Mouse (Mus musculus) neural tube, embryonic 10.5 days (tissue): ENCODE measurements around the gene Fgfr2.
A peak's percentile ranks its signal among the peaks of the same experiment; 100 is the strongest.
"Not testable (repeated sequence)": the region's sequence is repeated elsewhere in the genome, so short reads cannot be mapped to it uniquely, and the experiment has no call there.

Experiments used
- DNase-seq: peaks from one replicate; pipeline ENCODE4 v3.0.0-alpha.2; 2017; ENCODE audit warnings: low spot score; ENCODE audit errors: extremely low spot score

The Fgfr2 gene

DNA sequence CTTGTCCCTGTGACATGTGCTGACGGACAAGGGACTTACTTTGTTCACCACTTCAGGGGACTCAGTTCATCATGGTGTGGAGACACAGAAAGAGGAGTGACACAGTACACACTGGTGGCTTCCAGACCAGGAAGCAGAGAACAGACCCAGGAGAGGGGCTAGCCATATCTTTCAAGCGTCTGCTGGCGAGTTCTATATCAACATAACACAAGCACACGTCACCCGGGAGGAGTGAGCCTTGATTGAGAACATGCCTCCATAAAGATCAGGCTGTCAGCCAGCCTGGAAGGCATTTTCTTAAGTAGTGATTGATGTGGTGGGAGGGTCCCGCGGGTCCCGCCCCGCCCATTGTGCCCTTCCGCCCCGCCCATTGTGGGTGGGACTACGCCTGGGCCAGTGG is 1993.1 kb downstream of the Fgfr2 start:
- peak; percentile 19 for DNase-seq

DNA sequence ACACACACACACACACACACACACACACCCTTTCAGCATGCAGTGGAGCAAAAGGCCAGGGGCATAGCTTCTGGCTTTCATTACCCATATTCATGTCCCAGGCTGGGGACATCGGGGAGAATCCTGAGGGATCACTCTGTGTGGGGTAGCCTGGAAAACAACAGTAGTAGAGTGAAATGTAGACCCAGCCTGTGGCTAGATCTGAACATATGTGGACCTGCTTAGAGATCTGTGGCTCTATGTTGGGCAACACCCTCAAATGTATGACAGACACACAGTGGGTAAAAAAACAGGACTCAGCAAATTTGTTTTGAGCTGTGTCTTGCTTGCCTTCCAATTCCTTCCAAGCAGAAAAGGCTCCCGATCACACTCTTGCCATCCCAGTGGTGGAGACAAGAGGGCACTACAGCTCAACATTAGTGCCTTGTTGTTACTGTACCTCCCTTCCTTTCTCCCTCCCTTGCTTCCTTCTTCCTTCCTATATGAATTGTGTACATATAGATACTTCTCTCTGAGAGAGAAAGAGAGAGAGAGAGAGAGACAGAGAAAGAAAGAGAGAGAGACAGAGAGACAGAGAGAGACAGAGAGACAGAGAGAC is 2000.8 kb downstream of the Fgfr2 start:
- no peak for DNase-seq

DNA sequence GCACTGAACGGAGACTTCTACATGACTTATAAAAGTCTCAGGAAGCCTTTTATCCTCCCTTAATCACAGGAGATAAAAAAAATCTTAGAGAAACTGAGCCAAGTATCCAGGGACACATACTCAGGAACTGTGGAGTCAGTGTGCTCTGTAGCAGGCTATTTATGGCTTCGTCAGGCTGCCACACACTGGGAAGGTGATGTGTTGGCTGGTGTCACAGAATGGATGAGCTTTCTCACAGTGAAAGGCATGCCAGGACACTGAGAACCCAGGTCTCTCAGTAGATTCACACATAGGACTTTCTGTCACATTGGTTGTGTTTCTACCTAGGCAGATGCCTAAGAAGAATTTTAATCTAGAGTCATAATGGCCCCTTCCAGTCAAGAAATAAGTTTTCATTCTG is 2008.7 kb downstream of the Fgfr2 start:
- DNase-seq: no peak

DNA sequence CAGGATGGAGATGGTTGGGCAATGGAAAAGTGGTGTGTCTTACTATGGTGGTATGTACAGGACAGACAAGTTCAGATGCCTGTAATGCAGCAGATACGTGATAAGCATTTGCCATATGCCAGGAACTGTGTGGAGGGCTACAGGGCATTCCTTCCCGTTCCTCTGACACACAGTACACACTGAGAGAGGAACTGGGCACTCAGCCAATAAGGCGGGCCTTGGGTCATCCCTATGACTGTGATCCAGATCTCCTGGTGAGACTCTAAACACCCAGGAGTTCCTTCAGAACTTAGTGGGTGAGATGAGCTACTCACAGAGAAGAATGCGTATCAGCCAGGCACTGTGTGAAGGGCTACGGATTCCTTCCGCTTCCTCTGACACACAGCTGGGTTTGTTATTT is 2009.5 kb downstream of the Fgfr2 start:
- DNase-seq: no peak

DNA sequence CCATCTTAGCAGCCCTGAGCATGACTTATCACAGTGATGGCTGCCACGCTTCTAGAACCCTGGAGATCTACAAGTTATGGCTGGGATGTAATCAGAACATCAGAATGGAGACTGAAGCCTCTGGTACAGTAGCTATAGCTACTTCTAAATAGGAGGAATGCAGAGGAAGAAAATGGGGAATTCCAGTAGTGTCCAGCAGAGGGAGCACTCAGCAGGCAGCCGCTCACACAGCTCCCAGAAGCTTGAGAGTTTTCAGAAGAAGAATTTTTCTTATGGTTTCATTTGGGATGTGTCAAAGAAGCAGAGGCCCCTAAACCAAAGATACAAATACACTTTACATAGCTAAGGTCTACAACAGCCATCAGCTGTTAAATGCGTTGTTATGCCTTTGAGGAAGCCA is 2010.7 kb downstream of the Fgfr2 start:
- peak; percentile 41 for DNase-seq

DNA sequence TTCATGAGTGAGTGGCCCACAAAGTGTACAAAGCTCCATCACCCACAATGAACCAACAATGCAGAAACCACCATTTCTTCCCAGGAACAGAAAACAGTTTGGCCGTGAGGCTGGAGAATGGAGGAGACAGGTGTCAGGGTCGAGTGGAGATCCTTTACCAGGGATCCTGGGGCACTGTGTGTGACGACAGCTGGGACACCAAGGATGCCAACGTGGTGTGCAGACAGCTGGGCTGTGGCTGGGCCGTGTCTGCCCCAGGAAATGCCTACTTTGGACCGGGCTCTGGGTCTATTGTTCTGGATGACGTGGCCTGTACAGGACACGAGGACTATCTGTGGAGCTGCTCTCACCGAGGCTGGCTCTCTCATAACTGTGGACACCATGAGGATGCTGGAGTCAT is 2040.7 kb downstream of the Fgfr2 start:
- DNase-seq: not testable (repeated sequence)

DNA sequence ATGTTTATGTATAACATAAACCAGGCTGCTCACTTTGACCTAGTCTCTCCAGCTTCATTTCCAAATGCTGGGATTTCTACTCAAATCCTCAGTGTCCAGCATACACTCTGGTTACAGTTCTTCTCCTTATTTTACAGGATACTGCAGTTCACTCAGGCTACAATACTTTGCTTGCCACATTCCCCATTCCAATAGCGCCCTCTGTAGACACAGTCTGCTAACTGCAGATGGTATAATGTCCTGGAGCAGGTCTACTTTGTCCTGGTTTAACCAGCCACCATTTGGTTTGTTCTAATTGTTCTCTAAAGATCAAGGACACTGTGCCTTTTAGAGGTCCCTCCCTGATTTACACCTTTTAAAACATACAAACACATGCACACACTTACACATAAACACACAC is 2047.2 kb downstream of the Fgfr2 start:
- peak; percentile 17 for DNase-seq

DNA sequence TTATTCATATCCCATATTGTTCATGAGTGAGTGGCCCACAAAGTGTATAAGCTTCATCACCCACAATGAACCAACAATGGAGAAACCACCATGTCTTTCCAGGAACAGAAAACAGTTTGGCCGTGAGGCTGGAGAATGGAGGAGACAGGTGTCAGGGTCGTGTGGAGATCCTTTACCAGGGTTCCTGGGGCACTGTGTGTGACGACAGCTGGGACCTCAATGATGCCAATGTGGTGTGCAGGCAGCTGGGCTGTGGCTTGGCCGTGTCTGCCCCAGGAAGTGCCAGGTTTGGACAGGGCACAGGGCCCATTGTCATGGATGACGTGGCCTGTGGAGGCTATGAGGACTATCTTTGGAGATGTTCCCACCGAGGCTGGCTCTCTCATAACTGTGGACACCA is 2049.1 kb downstream of the Fgfr2 start:
- not testable (repeated sequence) for DNase-seq

DNA sequence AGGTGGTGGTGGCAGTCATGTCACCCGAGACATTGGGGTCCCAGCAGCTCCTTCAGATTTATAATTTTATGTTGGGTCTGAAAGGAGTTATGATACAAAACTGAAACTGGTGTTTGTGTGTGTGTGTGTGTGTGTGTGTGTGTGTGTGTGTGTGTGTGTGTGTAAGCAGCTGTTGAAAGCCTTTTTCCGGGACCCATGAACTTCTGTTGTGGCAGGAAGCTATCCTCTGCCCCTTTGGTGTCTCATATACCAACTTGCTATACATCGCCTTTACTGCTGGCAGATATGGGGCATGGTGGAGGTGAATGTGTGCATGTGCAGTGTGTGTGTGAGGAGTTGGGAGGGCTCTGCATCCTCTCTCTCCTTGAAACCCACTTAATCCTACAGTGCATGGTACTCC is 2049.7 kb downstream of the Fgfr2 start:
- not testable (repeated sequence) for DNase-seq

DNA sequence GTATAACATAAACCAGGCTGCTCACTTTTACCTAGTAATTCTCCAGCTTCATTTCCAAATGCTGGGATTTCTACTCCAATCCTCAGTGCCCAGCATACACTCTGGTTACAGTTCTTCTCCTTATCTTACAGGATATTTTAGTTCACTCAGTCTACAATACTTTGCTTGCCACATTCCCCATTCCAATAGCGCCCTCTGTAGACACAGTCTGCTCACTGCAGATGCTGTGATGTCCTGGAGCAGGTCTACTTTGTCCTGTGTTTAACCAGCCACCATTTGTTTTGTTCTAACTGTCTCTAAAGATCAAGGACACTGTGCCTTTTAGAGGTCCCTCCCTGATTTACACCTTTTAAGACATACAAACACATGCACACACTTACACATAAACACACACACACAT is 2055.0 kb downstream of the Fgfr2 start:
- peak; percentile 14 for DNase-seq

DNA sequence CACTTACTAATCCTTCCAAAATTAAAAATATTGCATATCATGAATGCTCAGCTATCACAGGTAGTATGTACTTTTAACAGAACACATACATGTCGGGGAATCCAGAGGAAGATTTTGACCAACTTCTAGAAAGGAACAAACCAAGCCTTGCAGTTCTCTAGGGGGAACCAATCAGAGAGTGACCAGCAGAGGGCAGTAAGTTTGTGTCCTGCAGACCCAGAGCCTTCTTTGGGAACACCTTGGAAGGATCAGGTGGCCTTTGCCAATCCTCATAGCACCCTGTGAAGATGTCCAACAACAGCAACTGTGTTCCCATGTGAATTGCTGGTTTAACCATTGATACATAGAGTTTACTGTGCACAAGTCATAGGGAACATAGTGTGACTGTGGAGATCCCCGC is 2060.6 kb downstream of the Fgfr2 start:
- no peak for DNase-seq

DNA sequence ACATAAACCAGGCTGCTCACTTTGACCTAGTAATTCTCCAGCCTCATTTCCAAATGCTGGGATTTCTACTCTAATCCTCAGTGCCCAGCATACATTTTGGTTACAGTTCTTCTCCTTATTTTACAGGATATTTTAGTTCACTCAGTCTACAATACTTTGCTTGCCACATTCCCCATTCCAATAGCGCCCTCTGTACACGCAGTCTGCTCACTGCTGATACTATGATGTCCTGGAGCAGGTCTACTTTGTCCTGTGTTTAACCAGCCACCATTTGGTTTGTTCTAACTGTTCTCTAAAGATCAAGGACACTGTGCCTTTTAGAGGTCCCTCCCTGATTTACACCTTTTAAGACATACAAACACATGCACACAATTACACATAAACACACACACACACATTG is 2063.3 kb downstream of the Fgfr2 start:
- not testable (repeated sequence) for DNase-seq

DNA sequence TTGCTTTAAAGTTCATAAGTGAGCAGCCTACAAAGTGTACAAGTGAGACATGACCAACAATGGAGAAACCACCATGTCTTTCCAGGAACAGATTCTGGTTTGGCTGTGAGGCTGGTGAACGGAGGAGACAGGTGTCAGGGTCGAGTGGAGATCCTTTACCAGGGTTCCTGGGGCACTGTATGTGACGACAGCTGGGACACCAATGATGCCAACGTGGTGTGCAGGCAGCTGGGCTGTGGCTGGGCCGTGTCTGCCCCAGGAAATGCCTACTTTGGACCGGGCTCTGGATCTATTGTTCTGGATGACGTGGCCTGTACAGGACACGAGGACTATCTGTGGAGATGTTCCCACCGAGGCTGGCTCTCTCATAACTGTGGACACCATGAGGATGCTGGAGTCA is 2065.2 kb downstream of the Fgfr2 start:
- DNase-seq: not testable (repeated sequence)

DNA sequence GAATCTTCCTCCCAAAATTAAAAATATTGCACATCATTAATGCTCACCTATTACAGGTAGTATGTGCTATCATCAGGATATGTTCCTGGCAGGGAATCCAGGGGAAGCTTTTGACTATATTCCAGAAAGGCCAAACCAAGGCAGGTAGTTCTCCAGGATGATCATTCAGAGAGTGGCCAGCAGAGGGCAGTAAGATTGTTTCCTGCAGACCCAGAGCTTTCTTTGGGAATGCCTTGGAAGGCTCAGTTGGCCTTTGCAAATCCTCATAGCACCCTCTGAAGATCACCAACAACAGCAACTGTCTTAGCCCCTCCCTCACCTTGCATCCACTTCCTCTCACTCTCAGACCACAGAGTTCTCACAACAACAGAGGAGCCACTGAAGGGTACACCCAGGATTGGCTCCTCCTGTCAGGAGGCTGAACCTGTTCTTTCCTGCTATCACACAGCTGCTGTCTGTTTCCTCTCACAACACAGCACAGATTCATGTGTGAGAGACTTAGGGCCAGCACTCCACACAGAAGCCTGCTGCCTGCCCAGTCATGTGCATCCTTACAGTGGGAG is 2068.3 kb downstream of the Fgfr2 start:
- DNase-seq: peak; percentile 16

DNA sequence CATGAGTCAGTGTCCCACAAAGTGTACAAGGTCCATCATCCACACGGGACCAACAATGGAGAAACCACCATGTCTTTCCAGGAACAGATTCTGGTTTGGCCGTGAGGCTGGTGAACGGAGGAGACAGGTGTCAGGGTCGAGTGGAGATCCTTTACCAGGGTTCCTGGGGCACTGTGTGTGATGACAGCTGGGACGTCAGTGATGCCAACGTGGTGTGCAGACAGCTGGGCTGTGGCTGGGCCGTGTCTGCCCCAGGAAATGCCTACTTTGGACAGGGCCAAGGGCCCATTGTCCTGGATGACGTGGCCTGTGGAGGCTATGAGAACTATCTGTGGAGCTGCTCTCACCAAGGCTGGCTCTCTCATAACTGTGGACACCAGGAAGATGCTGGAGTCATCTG is 2073.3 kb downstream of the Fgfr2 start:
- DNase-seq: not testable (repeated sequence)

DNA sequence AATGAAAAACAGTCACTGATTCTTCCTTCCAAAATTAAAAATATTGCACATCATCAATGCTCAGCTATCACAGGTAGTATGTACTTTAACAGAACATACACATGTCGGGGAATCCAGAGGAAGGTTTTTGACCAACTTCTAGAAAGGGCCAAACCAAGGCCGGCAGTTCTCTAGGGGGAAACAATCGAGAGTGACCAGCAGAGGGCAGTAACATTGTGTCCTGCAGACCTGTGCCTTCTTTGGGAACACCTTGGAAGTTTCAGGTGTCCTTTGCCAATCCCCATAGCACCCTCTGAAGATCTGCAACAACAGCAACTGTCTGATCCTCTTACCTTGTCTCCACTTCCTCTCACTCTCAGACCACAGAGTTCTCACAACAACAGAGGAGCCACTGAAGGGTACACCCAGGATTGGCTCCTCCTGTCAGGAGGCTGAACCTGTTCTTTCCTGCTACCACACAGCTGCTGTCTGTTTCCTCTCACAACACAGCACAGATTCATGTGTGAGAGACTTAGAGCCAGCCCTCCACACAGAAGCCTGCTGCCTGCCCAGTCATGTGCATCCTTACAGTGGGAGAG is 2077.8 kb downstream of the Fgfr2 start:
- DNase-seq: not testable (repeated sequence)

DNA sequence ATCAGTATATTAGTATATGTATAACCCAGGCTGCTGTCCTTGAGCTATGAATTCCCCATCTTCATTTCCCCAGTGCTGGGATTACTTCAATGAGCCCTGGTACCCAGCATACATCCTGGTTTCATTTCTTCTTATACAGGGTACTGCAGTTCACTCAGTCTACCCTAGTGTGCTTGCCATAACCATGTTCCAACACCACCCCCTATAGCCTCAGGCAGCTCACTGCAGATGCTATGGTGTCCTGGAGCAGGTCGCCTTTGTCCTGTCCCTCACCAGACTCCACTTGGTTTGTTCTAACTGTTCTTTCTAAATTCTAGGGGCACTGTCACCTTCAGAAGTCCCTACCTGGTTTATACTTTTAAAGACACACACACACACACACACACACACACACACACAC is 2080.5 kb downstream of the Fgfr2 start:
- DNase-seq: no peak

DNA sequence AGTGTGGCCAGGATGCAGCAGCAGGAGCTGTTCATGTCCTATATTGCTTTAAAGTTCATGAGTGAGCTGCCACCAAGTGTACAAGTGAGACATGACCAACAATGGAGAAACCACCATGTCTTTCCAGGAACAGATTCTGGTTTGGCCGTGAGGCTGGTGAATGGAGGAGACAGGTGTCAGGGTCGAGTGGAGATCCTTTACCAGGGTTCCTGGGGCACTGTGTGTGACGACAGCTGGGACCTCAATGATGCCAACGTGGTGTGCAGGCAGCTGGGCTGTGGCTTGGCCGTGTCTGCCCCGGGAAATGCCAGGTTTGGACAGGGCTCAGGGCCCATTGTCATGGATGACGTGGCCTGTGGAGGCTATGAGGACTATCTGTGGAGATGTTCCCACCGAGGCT is 2082.4 kb downstream of the Fgfr2 start:
- not testable (repeated sequence) for DNase-seq

DNA sequence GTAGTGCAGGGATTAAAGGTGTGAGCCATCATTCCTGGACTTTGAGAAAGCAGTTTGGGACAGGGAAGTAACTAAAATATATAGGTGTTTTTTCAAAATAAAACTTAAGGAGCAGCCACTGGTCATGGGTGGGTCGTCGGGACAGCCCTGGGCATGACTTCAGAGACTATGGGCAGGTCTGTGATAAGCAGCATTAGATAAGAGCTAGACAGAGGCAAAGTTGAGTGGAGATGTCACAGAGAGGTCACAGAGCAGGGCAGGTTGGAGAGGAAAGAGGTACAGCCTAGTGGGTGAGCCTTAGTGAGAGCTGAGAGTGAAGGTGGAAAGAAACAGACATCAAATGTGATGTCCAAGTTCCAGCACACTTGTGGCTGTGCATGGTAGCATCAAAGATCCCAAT is 2086.1 kb downstream of the Fgfr2 start:
- DNase-seq: no peak

DNA sequence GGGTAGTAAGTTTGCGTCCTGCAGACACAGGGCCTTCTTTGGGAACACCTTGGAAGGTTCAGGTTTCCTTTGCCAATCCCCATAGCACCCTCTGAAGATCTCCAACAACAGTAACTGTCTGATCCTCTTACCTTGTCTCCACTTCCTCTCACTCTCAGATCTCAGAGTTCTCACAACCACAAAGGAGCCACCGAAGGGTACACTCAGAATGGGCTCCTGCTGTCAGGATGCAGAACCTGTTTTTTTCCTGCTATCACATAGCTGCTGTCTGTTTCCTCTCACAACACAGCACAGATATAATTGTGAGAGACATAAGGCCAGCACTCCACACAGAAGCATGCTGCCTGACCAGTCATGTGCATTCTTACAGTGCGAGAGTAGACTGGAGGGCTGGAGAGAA is 2086.8 kb downstream of the Fgfr2 start:
- no peak for DNase-seq

DNA sequence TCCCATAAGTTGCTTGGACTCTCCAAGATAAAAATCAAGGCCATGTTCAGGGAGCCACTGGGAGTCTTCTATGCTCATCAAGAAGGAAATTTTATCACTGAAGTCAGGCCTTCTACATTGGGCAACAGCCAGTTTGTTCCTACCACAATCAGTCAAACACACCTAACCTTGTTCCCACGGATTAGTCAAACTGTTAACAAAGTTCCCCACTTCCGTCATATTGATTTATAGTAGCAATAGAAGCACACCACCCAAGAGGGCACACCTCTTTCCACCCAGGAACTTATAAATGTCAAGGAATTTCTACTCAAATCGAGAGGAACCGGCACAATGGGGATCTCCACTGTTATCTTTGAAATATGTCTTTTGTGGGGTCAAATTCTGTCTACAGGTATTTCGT is 2091.4 kb downstream of the Fgfr2 start, which contains the start of gene Dmbt1:
TSS of gene Dmbt1 (plus strand) at position 299 of the 400 bp plus-strand sequence.
- DNase-seq: no peak

DNA sequence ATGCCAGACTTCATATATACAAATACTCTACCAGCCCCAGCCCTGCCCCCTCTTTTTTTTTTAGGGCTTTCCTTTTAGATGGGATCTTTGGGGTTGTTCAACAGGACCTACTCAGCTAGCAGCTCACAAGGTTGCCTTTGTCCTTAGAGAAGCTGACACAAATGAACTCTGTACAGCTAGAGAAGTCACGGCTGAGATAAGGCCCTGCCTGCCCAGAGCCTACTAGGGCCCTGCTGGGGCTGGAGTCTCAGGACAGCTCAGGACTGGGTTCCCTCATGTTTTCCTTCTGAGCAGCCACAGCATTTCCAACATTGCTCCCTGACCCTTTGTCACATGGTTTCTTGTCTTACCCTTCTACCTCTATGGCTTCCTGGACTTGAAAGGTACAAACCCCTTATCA is 2095.6 kb downstream of the Fgfr2 start:
- DNase-seq: no peak

DNA sequence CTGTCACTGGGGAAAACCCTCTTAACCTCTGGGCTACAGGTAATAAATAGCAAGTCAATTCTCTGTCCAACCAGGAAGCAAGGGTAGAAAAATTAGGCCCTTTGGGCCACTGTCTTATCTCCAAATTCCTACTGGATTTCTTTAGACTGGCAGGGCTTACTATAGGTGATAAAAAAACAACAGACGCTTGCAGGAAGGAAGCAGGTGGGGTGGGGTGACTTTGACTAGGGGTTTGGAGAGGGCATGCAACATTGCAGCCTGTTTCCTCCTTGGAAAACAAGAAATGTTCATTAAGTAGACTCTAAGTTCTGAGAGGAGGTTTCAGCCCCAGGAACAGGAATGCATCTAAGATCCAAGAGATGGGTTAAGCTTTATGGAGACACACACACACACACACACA is 2098.3 kb downstream of the Fgfr2 start:
- DNase-seq: no peak
